Mouse (Mus musculus) kidney, adult 2 months (tissue): Measurements from ENCODE around the gene Grm5. TPM values are rescaled to one million over a fixed set of nuclear protein-coding genes. Genes with fewer than 3 reads are reported as not detected.

ENCODE experiments used
- DNase-seq: peaks from one replicate; pipeline ENCODE4 v3.0.0; 2021
- H3K27ac ChIP-seq: fragments of 200-500 bp; 2 replicates; pipeline ENCODE4 v1.5.1; 2012; ENCODE audit warnings: low read depth, low read length, control low read depth, inconsistent platforms; ENCODE audit not compliant: insufficient read depth
- H3K27me3 ChIP-seq: fragments of 200-500 bp; replicated peaks from 2 replicates; pipeline ENCODE4 v1.6.1; 2012; ENCODE audit warnings: mild to moderate bottlenecking, moderate library complexity, low read length, inconsistent platforms; ENCODE audit not compliant: control insufficient read depth, insufficient read depth
- H3K36me3 ChIP-seq: fragments of 200-500 bp; 2 replicates; pipeline ENCODE4 v1.6.1; 2012; ENCODE audit warnings: mild to moderate bottlenecking, moderate library complexity, low read length, inconsistent platforms; ENCODE audit not compliant: control insufficient read depth, insufficient read depth
- H3K4me1 ChIP-seq: fragments of 200-500 bp; 2 replicates; pipeline ENCODE4 v1.6.1; 2011; ENCODE audit warnings: low read length; ENCODE audit not compliant: control insufficient read depth, insufficient read depth
- H3K4me3 ChIP-seq: fragments of 200-500 bp; 2 replicates; pipeline ENCODE4 v1.5.1; 2011; ENCODE audit warnings: mild to moderate bottlenecking, low read depth, low read length, control low read depth; ENCODE audit not compliant: insufficient read depth
- CTCF ChIP-seq: fragments of 200-500 bp; conservative IDR thresholded peaks from 2 replicates; pipeline ENCODE4 v1.5.1; 2011; ENCODE audit warnings: low read depth, mild to moderate bottlenecking, control low read depth, low read length, moderate library complexity, mixed read lengths; ENCODE audit not compliant: insufficient read depth, insufficient read length
- POLR2A ChIP-seq: fragments of 200-500 bp; IDR thresholded peaks from one replicate; pipeline ENCODE4 v1.6.1; 2011; ENCODE audit warnings: low read depth, low read length, control low read depth
- WGBS: fragments of 180-500 bp; shearing (Covaris S2); methylation state at CpG from one replicate; pipeline ENCODE4 v1.1.7; 2018; 5-methylcytosine and 5-hydroxymethylcytosine counted together
- polyA plus RNA-seq: library from polyadenylated mRNA; depleted of rRNA; stranded (reverse); fragments of >200 nt; gene quantifications from 2 replicates; pipeline ENCODE4 v1.2.3, GENCODE M21; 2012

Grm5 gene
- polyA plus RNA-seq, 1 experiment: not detected

DNA sequence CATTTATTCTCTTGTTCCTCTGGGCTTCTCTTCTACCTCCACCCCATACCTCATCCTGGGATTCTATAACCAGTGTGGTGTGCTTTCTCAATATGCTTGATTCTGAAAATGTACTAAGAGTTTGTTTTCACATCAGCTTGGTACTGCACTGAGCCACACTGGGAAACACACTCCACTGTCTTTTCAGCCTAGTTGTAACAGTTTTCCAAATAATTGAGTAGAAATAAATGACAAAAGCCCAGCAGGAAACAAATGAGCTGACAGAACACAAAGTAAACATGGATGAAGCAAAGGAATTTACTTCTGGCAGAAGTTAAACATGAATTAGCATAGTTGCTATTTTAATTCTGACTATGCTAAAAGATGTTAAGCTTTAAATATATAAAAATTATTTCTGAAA, 262.1 kb downstream of the Grm5 start:
- no peak for TF ChIP-seq CTCF
- no peaks in the 10 kb centered on the region for H3K4me1 ChIP-seq

GRCm38 (mm10) chr7:87925956-87926355, 342.0 kb downstream of the Grm5 start:
- no peaks in the 10 kb centered on the region for H3K36me3 ChIP-seq
- no peaks in the 10 kb centered on the region for H3K4me1 ChIP-seq
- no peak overlapping the region for H3K27ac ChIP-seq
- no peaks in the 10 kb centered on the region for H3K27me3 ChIP-seq
- 53% methylated on average over 5 of the region's 5 CpGs for WGBS
- no peak overlapping the region for H3K4me3 ChIP-seq
- DNase-seq: no peak
- no peak for TF ChIP-seq CTCF
- TF ChIP-seq POLR2A: no peak

More for the DNA sequence above, 262.1 kb downstream of the Grm5 start:
- Histone ChIP-seq H3K27me3 (no peaks in the 10 kb centered on the region), H3K36me3 (no peaks in the 10 kb centered on the region), H3K27ac (no peak overlapping the region), H3K4me3 (no peak overlapping the region)
- DNase-seq: no peak

GRCm38 (mm10) chr7:87937415-87937814, 353.4 kb downstream of the Grm5 start:
- Histone ChIP-seq H3K36me3 (no peaks in the 10 kb centered on the region), H3K4me3 (no peak overlapping the region), H3K27ac (no peak overlapping the region), H3K4me1 (no peaks in the 10 kb centered on the region), H3K27me3 (no peaks in the 10 kb centered on the region)
- no peak for TF ChIP-seq CTCF
- no peak for TF ChIP-seq POLR2A
- no peak for DNase-seq
- 71% methylated on average over 1 of the region's 1 CpGs for WGBS

DNA sequence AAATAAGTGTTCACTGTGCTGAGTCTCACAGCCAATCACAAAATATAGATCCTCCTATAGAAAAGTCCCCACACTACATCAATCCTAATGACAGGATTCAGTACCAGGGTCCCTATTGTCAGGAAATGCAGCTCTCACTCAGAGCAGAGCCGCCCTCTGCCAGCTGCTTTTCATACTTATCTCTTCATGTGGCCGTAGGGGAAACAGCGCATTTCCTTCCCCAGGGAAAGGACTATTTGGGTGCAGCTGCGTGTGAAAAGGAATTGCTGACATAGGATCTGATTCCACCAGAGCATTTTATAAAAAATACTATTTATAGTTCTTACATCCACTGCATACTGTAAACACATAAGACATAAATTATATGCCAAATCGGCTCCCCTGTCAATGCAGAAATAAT, 354.3 kb downstream of the Grm5 start:
- no peaks in the 10 kb centered on the region for H3K36me3 ChIP-seq

GRCm38 (mm10) chr7:87950205-87950604, 366.2 kb downstream of the Grm5 start:
- DNase-seq: no peak
- H3K36me3 ChIP-seq: no peaks in the 10 kb centered on the region
- H3K4me3 ChIP-seq: no peak overlapping the region
- TF ChIP-seq CTCF: no peak
- TF ChIP-seq POLR2A: no peak
- WGBS: 100% methylated on average over 1 of the region's 1 CpGs
- H3K27me3 ChIP-seq: no peaks in the 10 kb centered on the region
- H3K27ac ChIP-seq: no peak overlapping the region
- no peaks in the 10 kb centered on the region for H3K4me1 ChIP-seq

More for the DNA sequence above, 354.3 kb downstream of the Grm5 start:
- TF ChIP-seq CTCF (no peak), POLR2A (no peak)
- DNase-seq: no peak
- Histone ChIP-seq H3K27ac (no peak overlapping the region), H3K4me3 (no peak overlapping the region), H3K4me1 (no peaks in the 10 kb centered on the region), H3K27me3 (no peaks in the 10 kb centered on the region)
- 33% methylated on average over 5 of the region's 5 CpGs for WGBS

- no peak overlapping the region for H3K4me3 ChIP-seq
- no peak for DNase-seq
- 31% methylated on average over 1 of the region's 1 CpGs for WGBS
Measured at GRCm38 (mm10) chr7:87973216-87973615, 389.2 kb downstream of the Grm5 start.

GRCm38 (mm10) chr7:87975041-87975440, 391.1 kb downstream of the Grm5 start:
- Histone ChIP-seq H3K4me3 (no peak overlapping the region), H3K27ac (no peak overlapping the region), H3K36me3 (no peaks in the 10 kb centered on the region), H3K27me3 (no peaks in the 10 kb centered on the region), H3K4me1 (no peaks in the 10 kb centered on the region)
- TF ChIP-seq CTCF: no peak
- no peak for TF ChIP-seq POLR2A
- WGBS: 80% methylated on average over 8 of the region's 8 CpGs
- no peak for DNase-seq

More at GRCm38 (mm10) chr7:87973216-87973615, 389.2 kb downstream of the Grm5 start:
- no peaks in the 10 kb centered on the region for H3K27me3 ChIP-seq
- no peaks in the 10 kb centered on the region for H3K4me1 ChIP-seq
- H3K27ac ChIP-seq: no peak overlapping the region
- H3K36me3 ChIP-seq: no peaks in the 10 kb centered on the region
- TF ChIP-seq CTCF (no peak), POLR2A (no peak)

DNA sequence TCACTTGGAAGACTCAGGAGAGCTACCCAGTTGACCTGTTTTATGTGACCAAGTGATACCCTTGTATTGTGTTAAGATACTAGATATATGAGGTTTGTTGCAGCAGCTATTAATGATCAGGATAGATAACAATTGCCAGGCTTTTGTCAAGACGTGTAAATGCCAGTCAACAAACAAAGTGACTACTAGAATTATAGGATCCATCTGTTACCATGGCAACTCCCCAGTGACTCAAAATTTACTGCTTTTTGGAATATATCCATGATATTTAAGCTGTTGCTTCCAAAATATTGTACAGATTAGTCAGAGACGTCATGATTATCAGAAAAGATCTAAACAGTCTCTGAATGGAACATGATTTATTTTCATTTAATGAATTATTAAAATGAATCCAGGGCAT, 399.5 kb downstream of the Grm5 start:
- H3K27ac ChIP-seq: no peak overlapping the region
- H3K36me3 ChIP-seq: no peaks in the 10 kb centered on the region
- no peak overlapping the region for H3K4me3 ChIP-seq
- no peak for DNase-seq
- H3K27me3 ChIP-seq: no peaks in the 10 kb centered on the region
- H3K4me1 ChIP-seq: no peaks in the 10 kb centered on the region
- TF ChIP-seq CTCF (no peak), POLR2A (no peak)
- 57% methylated on average over 2 of the region's 2 CpGs for WGBS
